Mouse (Mus musculus) c-Kit-negative CD71-positive TER-119-positive erythroid progenitor cells, embryonic 14.5 days (primary cell): ENCODE measurements around the gene Nol7.

Source experiments
- DNase-seq: peaks from one replicate; pipeline ENCODE4 v3.0.0-alpha.2; 2013; ENCODE audit warnings: low read depth, low spot score

Nol7 gene

DNA sequence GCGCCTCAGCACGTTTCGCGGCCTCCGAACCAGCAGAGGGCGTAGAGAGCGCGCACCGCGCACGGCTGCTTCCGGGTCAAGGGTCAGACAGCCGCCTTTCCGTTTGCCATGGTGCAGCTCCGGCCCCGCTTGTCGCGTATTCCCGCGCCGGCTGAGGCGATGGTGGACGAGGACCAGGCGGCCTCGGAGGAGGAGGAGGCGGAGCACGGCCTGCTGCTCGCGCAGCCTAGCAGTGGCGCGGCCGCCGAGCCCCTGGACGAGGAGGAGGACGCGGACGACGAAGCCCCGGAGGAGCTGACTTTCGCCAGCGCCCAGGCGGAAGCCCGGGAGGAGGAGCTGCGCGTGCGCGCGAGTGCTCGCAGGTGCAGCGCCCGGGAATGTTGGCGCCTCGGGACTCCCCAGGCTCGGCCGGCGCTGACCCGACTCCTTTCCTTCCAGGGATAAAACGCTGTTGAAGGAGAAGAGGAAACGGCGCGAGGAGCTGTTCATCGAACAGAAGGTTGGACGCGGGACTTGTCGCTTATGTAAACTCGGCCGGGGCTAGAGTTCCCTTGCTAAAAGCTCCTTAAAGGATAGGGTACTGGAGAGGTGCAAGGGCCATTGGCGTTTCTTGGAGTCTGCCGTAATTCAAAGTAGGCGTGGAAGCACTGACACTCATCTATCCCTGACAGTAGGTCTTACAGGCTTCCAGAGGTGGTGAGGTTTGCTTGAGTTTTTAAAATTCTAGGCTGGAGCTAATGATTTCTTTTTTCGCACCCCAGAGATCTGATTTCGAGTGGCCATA lies at the start of gene Nol7:
Nol7 (plus strand) TSS at position 94 of the 784 bp plus-strand sequence.
- DNase-seq = peak; percentile 88

DNA sequence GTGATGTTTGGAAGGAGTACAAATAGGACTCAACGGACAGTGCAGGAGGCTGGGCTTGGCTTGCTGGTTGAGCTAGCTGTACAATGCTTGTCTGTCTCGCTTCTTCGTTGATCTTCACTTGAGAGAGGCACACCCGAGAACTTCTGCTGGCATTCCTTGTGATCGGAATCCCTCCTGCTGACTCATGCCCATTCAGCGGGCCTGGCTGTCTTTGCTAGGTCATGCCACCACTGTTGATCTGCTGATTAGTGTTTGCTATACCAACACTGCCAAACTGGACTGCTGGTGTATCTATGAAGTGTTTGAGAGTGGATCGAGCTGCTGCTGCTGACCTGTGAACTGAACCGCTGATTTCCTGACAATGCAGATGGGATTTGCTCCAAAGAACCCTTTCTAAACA lies 48.8 kb upstream of the Nol7 start:
- no peak for DNase-seq

DNA sequence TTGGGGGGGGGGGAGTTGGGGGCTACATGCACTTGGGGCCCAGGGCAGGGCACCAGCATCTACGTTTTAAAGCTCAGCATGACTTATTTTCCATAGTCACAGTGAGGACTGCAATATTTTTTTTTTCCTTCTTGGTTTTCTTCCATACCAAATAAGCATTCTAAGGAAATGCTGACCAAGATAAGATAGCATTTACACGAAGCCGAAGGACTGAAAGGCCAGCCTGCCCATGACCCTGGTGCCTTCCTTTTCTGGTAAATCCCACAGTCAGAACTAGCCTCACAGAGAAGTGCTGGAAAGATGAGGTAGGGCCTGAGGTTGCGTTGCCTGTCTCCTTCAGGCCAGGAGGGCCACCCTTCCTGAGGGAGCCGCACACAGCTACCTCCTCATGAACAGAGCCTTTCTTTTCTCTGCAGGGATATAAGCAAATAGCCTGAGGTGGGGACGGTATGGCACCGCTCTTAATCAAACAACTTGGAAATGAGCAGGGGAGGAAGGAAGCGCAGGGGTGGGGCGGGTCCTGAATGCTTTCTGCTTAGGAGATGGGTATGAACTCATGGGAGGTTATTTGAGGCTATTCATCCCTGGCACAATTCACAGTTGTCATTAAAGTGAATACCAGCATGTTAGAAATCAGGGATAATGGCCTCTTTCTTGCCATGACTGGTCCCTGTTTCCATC lies 47.6 kb upstream of the Nol7 start:
- no peak for DNase-seq

DNA sequence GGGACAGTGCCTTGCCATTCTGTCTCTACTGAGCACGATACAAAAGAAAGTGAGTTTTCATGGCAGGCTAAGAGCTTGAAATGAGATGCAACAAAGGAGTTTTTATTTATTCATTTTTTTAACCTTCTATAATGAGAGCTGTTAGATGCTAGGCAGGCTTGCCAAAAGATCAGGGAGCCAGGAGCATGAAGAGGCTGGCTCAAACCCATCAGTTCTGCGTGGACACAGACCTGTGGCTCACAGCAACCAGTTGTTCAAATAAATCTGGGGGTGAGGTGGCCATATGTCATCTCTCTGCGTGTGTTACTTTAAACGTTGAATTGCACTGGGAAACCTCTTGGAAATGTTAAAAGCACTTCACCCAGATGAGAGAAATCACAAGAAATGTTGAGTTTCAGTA lies 44.8 kb upstream of the Nol7 start:
- no peak for DNase-seq

DNA sequence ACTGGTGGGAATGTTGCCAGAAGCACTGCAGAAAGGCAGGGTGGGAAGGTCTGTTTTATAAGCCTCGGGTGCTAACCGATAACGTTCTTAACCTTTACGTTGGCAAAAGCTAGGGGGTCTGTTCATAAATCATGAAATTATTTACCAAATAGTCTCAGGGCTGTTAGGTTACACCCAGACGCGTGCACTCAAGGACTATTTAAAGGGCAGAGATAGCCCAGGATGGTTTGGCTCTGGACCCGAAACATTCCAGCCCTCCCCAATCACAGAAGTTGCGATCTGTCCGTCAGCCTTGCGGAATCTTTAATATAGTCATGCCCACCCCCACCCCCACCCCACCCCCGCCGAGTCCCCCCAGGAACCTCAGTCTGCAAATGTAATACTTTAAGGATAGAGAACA lies 43.8 kb upstream of the Nol7 start:
- DNase-seq = no peak

DNA sequence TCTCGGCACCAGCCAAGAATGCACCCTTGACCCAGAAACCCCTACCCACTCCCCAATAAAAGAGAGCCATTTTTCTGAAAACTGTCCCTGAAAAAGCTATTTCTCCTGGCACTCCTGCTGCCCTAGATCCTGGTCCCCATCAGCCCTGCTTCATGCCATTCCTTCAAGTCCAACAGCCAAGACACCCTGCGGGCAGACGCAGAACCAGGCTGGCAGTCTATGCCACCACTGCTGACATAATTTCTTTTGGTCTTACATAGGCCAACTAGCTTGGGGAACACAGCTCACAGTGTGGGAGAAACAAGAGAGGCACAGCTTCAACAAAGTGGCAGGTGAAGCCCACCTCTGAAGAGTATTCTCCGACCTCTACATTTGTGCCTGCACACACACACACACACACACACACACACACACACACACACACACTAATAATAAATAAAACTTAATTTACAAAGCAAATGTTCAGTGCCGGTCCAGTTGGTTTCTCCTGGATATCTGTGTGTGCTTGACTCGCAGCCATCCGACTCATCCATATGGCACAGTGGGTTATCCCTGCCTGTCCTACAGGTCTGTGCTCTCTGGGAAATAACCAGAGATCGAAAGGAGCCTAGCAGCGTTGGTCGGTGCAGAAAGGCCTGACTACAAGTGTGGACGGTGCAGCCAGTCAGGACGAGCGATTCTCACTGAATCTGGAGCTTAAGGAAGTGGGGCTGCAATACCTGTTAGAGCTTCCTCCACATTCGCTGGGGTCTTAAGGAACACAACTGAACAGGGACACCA lies 41.7 kb upstream of the Nol7 start:
- DNase-seq = no peak

DNA sequence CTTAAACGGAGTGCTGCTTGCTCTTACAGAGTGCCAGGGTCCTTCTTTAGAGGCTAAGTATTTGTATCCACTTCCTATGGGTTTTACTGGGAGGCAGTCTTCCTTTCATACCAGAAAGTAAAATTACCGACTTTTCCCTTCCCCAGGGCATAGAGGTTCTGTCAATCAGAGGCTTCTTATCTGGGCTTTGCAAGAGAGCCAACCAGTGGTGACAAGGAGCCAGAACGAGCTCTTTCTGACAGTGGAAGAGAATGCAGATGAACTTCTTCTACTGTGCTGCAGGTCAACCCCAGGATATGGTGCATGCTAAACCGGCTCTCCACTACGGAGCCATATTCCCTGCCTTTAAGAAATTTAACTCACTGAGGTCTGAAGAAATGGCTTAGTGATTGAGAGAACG lies 37.7 kb upstream of the Nol7 start:
- no peak for DNase-seq

DNA sequence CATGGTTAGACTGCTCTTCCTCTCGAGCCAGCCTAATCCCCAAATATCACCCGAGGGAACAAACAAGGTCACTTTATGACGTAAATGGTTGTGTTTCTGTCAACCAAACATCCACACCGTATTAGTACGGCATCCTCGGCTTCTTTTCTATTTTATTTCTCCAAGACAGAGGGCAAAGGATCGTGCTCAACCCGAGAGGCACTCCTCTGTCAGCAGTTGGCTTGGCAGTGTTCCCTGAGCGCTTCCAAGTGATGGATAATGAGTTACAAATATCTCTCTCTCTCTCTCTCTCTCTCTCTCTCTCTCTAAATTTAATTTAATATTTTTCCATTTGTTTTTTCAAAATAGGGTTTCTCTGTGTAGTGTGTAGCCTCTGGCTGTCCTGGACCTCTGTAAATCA lies 35.8 kb upstream of the Nol7 start:
- DNase-seq = no peak

DNA sequence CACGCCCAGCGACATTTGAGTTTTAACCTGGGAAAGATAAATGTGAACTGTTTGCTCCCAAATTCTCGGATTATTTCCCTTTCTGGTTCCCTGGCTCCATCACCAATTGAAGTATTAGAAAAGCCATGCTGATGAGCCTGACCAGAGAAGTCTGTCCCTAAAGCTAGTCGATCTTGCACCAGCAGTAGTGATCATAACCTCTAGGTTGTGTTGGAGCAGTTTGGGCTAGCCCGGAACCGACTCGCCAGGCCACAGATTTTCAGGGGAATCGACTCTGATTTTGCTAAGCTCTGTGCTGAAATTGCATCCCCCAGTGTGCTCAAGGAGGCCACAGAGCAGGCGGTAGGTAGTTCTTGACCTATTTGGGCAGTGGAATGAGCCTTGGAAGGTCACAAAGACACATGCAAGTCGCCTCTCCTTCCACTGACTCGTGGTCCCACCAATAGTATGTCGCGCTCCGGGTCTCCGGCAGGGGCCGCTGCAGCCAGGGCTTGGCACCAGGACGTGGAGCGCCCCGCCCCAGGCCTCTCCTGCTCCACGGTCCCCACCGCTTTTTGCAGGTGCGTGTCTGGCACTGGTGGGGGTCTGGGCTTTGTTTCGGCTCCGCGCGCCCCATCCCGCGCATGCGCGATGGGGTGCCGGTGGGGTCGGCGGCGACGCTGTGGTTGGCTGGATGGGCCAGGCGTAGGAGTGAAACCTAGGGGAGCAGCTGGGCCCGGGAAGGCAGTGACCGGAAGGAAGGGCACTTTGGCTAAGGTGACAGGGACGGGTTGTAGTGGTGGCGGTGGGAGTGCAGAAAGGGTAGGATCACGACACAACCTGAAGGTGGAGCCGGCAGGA lies 33.0 kb upstream of the Nol7 start, which contains the start of gene Sirt5:
Sirt5 (plus strand) TSS at position 512 of the 840 bp plus-strand sequence.
- DNase-seq = peak; percentile 21

DNA sequence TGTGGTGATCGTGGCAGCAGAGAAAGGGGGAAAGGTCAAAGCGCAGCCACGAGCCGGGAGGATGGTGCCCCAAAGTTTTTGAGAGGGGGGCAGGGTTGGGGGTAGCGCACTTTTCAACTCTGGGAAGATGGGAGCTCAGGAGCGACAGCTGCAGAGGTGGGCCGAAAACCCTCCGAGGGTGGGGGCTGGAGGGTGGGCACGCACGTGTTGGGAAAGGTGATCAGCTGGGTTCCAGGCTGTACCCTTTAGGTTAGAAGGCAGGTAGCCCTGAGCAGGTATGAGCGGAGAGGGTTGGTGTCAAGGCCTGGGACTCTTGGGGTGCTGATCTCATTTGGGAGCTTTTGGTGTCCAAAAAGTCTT lies 32.4 kb upstream of the Nol7 start:
- no peak for DNase-seq

DNA sequence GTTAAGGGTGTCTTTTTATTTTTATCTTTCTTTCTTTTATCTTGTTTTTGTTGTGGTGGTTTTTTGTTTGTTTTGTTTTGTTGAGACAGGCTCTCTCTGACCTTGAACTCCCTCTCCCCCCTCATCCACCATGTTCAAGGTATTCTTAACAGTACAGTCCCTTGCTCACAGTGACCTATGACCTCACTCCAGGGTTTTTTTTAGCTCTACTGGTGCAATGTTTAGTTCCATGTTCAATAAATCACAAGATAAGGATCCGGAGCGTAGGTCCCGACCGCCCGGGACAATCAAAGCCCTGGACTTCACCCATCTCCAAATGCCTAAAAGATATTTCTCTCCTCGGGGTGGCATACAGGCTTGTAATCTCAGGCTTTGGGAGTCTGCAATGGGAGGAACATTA lies 28.1 kb upstream of the Nol7 start:
- no peak for DNase-seq

DNA sequence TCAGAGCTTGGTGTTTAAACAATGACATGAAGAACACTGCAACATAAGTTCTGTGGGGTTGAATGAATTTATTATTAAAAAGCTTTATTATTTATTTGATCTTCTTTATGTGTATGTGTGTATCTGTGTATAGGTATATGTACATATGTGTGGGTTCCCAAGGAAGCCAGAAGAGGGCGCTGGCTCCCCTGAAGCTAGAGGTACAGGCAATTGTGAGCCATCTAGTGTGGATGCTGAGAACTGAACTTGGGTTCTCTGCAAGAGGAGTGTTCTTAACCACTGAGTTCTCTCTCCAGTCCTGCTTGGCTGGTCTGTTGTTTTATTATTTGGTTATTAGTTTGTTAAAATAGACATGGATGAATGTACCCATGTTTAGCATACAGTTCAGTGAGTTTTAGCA lies 25.3 kb upstream of the Nol7 start:
- DNase-seq = no peak

DNA sequence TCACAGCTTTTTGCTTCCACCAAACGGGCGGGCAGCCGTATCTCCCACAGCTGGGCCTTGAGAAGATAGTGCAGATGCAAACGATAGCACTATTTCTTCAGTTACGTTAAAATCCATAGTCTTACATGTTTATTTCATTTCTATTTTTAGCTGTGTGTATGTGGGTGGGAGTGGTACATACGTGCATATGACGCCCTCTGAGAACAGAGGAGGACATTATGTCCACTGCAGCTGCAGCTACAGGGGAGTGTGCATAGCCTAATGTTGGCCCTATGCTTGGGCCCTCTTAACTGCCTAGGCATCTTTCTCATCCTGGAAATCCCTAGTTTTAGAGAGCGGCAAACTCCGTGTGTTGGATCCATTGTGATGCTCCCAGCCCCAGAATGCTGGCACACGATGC lies 24.0 kb upstream of the Nol7 start:
- DNase-seq = no peak

DNA sequence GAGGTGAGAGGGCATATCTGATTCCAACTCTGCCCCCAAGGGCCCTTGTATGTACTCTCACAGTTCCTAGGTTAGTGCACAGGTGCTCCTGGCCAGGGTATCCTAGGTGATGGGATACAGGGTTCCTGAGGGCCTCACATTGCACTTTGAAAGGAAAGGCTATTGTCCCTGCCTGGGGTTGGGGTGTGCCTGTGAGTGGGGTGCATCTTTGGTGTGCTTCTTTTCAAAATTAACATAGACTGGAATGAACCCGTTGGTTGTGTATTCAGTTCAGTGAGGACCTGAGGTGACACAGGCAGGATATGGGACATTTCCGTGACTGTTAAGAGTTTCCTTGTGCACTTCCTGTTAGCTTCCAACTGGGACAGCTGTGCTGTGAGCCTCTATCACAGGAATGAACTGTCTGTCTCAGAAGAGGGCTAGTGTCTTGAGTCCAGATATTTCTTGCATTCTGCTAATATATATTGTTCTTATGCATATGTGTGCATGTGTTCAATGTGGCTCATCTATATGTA lies 23.2 kb upstream of the Nol7 start:
- DNase-seq = no peak

DNA sequence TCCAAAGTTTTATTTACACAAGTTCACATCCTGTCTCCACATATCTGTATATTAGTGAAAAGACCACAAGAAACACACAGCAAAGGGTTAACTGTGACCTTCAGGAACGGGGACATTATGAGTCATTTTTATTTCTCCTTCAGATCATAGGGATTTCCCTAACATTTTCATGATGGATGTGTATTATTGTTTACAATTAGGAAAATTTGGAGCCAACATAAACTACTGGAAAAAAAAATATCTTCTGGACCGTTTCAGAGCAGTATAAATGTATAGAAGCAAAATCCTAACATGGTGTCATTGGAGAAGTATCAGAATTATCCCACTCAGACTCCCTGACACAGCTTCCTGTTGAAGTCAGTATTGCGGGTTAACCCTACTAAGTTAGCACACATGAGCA lies 18.2 kb upstream of the Nol7 start:
- DNase-seq = no peak

DNA sequence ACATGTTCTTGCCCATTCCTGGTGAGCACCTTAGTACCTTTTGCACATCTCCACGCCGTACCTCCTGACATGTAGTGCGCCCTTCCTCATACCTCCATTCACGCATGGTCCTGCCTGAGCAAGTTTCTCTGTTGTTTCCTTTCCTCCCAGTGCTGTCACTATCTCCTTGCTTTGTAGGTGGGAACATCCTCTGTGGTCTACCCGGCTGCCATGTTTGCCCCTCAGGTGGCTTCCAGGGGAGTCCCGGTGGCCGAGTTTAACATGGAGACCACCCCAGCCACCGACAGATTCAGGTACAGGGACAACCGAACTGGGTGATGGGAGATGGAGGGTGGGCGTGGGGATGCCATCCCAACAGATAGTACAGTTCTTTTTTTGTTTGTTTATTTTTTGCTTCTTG lies 12.9 kb upstream of the Nol7 start:
- DNase-seq = no peak

DNA sequence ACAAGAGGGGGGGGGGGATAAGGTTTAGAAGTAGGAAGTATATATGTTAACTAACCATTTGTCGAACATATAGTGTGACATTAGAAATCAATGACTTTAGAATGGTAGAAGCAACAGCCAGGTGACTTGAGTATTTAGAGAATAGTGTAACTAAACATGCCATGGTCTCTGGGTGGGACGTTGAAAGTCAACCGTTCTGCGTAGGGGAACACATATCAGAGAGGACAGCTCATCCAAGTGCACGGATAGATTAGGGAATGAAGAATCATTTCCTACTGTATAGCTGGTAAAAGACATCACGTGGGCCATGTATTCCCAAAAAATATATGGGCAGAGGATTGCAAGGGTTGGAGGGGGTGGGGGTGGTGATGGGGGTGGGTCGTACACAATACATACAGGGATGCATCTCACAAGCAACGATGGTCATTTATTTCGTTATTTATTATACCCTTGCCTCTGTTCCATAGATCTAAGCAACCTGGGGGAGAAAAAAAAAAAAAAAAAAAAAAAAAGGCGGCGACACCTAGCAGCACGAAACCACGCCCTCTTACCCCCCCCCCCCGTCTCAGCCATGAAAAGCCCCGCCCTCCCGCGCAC lies 392 bp upstream of the Nol7 start:
- DNase-seq = no peak

DNA sequence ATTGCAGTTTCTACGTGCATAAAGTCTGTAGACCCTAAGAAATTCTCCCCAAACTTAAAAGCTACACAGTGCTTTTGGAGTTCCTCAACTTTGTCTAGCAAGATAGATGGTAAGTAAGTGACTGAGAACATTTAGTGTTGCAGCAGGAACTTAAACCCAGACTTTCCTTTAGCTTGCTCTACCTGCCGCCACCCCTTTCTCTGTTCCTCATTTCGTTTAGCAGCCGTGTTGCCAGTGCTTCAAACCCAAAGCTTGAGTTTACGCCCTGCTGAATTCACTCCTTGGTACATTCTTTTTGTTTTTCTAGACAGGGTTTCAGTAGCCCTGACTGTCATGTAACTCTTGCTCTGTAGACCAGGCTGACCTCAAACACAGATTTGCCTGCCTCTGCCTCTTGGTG lies 1.4 kb downstream of the Nol7 start:
- no peak for DNase-seq

DNA sequence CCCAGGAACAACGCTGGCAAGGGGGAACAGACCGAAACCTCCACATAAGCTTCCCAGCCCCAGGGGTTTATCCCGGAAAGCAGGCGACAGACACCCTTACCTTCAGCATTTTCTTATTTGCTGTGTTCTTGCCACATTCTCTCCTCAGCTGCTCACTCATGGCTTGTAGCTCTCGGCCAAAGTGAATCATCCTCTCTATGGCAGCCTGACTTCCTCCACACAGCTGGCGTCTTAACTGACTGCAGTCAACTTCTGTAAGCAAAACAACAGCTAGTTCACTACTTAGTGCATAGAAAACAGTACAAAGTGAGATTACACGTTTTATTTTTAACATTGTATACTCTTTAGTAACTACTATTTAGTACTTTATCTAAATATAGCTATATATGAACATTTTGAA lies 14.1 kb downstream of the Nol7 start:
- DNase-seq = no peak

DNA sequence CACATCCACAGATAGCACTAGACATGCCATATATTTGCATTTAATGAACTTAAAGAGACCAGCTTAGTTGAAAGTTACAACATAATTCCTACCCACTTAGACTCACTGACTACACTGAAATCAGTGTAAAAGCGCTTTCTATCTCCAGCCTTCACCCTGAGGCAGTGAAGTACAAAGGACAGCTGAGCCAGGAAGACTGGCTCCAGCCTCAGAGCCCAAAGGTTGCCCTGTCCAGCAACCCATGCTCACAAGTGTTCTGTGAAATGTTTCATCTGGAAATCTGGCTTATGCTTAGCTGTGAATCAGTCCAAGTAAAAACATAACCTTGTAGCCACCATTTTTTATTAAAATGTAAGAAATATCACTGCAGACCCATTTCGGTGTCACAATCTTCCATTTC lies 15.4 kb downstream of the Nol7 start:
- no peak for DNase-seq

DNA sequence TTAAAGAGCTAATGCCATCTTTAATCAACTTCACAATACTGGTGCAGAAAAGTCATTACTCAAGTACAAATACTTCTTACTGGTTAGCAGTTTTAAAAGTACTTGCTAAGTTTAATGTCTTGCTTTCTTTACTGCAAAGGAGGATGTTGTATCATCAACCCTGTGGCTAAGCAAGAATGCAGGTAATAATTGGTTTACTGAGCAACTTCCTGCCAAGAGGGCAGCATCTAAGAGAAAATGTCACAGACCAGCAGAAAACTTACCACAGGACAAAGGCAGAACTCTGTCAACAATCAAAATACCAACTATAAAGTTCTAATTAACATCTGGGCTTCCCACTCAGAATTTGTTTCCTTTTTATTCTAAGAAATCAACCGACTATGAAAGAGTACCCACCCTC lies 17.1 kb downstream of the Nol7 start:
- DNase-seq = no peak
